Mouse (Mus musculus) stomach, embryonic 16.5 days (tissue): Measurements from ENCODE around the gene Gstm5. TPM values are rescaled to one million over a fixed set of nuclear protein-coding genes. Genes with fewer than 3 reads are reported as not detected.
"Not testable (repeated sequence)": the region's sequence is repeated elsewhere in the genome, so short reads cannot be mapped to it uniquely, and the experiment has no call there.

Source experiments
- ATAC-seq: fragments of 200-750 bp; cut with Nextera tagmentation; 2 replicates; pipeline ENCODE4 v1.8.0; 2017; ENCODE audit warnings: moderate number of reproducible peaks, moderate TSS enrichment; ENCODE audit not compliant: insufficient read depth, low FRiP score
- H3K27ac ChIP-seq: fragments of 300-500 bp; sonication (generic); 2 replicates; pipeline ENCODE4 v1.5.1; 2014; ENCODE audit warnings: low read length
- H3K27me3 ChIP-seq: fragments of 300-500 bp; sonication (generic); 2 replicates; pipeline ENCODE4 v1.6.1; 2014; ENCODE audit warnings: low read length, control low read depth, mixed read lengths; ENCODE audit not compliant: control insufficient read depth, insufficient read depth
- H3K36me3 ChIP-seq: fragments of 300-500 bp; sonication (generic); 2 replicates; pipeline ENCODE4 v1.6.1; 2014; ENCODE audit warnings: low read length; ENCODE audit not compliant: control insufficient read depth, insufficient read depth
- H3K4me1 ChIP-seq: fragments of 300-500 bp; sonication (generic); 2 replicates; pipeline ENCODE4 v1.6.1; 2014; ENCODE audit warnings: low read length, control low read depth, mixed read lengths; ENCODE audit not compliant: control insufficient read depth, insufficient read depth
- H3K4me2 ChIP-seq: fragments of 300-500 bp; sonication (generic); 2 replicates; pipeline ENCODE4 v1.6.1; 2014; ENCODE audit warnings: low read depth, low read length, mixed read lengths
- H3K4me3 ChIP-seq: fragments of 300-500 bp; sonication (generic); replicated peaks from 2 replicates; pipeline ENCODE4 v1.5.1; 2014; ENCODE audit warnings: mild to moderate bottlenecking, low read length
- H3K9ac ChIP-seq: fragments of 300-500 bp; sonication (generic); 2 replicates; pipeline ENCODE4 v1.6.1; 2014; ENCODE audit warnings: low read length
- H3K9me3 ChIP-seq: fragments of 300-500 bp; sonication (generic); replicated peaks from 2 replicates; pipeline ENCODE4 v1.6.1; 2016; ENCODE audit warnings: low read length, control low read depth; ENCODE audit not compliant: control insufficient read depth
- WGBS: fragments of 180-500 bp; shearing (Covaris S2); extraction: QIAGEN DNeasy Blood & Tissue Kit; methylation state at CpG from one replicate; pipeline ENCODE4 v1.1.7; 2014; 5-methylcytosine and 5-hydroxymethylcytosine counted together
- polyA plus RNA-seq: library from polyadenylated mRNA; unstranded; fragments of >200 nt; fragmentation: Nextera tagmentation; extraction: Ambion mirVana; gene quantifications from 2 replicates; pipeline ENCODE4 v1.2.1, GENCODE M21; 2015

The Gstm5 gene
- polyA plus RNA-seq, 1 experiment from 2014 or later = 144 TPM

GRCm38 (mm10) chr3:107887674-107888495, 7.7 kb upstream of the Gstm5 start:
- Histone ChIP-seq H3K9me3 (no peaks in the 10 kb centered on the region), H3K27me3 (no peaks in the 10 kb centered on the region), H3K4me3 (no peak overlapping the region), H3K9ac (no peak overlapping the region), H3K27ac (no peak overlapping the region), H3K4me1 (no peaks in the 10 kb centered on the region), H3K36me3 (no peaks in the 10 kb centered on the region), H3K4me2 (no peak overlapping the region)
- 77% methylated on average over 9 of the region's 9 CpGs for WGBS
- peak; percentile 82 for ATAC-seq

GRCm38 (mm10) chr3:107889236-107889635, 6.4 kb upstream of the Gstm5 start:
- H3K4me1 ChIP-seq, H3K4me2 ChIP-seq, H3K9me3 ChIP-seq, H3K27ac ChIP-seq, H3K27me3 ChIP-seq, H3K36me3 ChIP-seq, H3K9ac ChIP-seq, ATAC-seq, H3K4me3 ChIP-seq: not testable (repeated sequence)
- 83% methylated on average over 2 of the region's 2 CpGs for WGBS

- Histone ChIP-seq H3K9ac (peak overlapping the region; percentile 92), H3K27ac (peak overlapping the region; percentile 72), H3K27me3 (no peaks in the 10 kb centered on the region), H3K4me1 (peaks cover 6% of the 10 kb centered on the region; the same call in 1 of the 2 replicates), H3K4me3 (peak overlapping the region; percentile 77), H3K36me3 (no peaks in the 10 kb centered on the region), H3K4me2 (peak overlapping the region; percentile 89), H3K9me3 (no peaks in the 10 kb centered on the region)
- ATAC-seq = peak; percentile 7; the same call in 1 of the 2 replicates
- WGBS = 10% methylated on average over 6 of the region's 6 CpGs
Measured at GRCm38 (mm10) chr3:107895194-107895719, 364 bp upstream of the Gstm5 start.

GRCm38 (mm10) chr3:107898691-107899090, 3.1 kb downstream of the Gstm5 start:
- Histone ChIP-seq H3K4me1 (peaks cover 6% of the 10 kb centered on the region; the same call in 1 of the 2 replicates), H3K36me3 (no peaks in the 10 kb centered on the region), H3K9ac (no peak overlapping the region), H3K9me3 (no peaks in the 10 kb centered on the region), H3K4me2 (no peak overlapping the region), H3K4me3 (no peak overlapping the region), H3K27me3 (no peaks in the 10 kb centered on the region), H3K27ac (no peak overlapping the region)
- WGBS = 93% methylated on average over 13 of the region's 13 CpGs
- ATAC-seq = no peak

- ATAC-seq = no peak
- Histone ChIP-seq H3K9me3 (no peaks in the 10 kb centered on the region), H3K4me3 (no peak overlapping the region), H3K4me1 (peaks cover 5% of the 10 kb centered on the region; the same call in 1 of the 2 replicates), H3K27ac (no peak overlapping the region), H3K27me3 (no peaks in the 10 kb centered on the region), H3K4me2 (no peak overlapping the region), H3K9ac (no peak overlapping the region), H3K36me3 (no peaks in the 10 kb centered on the region)
- 57% methylated on average over 11 of the region's 11 CpGs for WGBS
Measured at GRCm38 (mm10) chr3:107900955-107901673, 5.5 kb downstream of the Gstm5 start.

GRCm38 (mm10) chr3:107905942-107906341, 10.3 kb downstream of the Gstm5 start:
- WGBS = 53% methylated on average over 6 of the region's 6 CpGs
- H3K36me3 ChIP-seq = no peaks in the 10 kb centered on the region
- no peaks in the 10 kb centered on the region for H3K9me3 ChIP-seq
- 0 out of 2 replicates have a peak, but pooled peaks cover 5% of the 10 kb centered on the region for H3K4me1 ChIP-seq
- H3K4me2 ChIP-seq = no peak overlapping the region
- H3K9ac ChIP-seq = no peak overlapping the region
- H3K4me3 ChIP-seq = no peak overlapping the region
- H3K27ac ChIP-seq = no peak overlapping the region
- H3K27me3 ChIP-seq = no peaks in the 10 kb centered on the region
- ATAC-seq = no peak

GRCm38 (mm10) chr3:107916674-107917073, 21.1 kb downstream of the Gstm5 start:
- no peaks in the 10 kb centered on the region for H3K4me1 ChIP-seq
- no peak overlapping the region for H3K4me2 ChIP-seq
- no peaks in the 10 kb centered on the region for H3K9me3 ChIP-seq
- ATAC-seq = no peak
- H3K9ac ChIP-seq = no peak overlapping the region
- 69% methylated on average over 15 of the region's 15 CpGs for WGBS
- no peaks in the 10 kb centered on the region for H3K36me3 ChIP-seq
- no peak overlapping the region for H3K27ac ChIP-seq
- no peaks in the 10 kb centered on the region for H3K27me3 ChIP-seq
- H3K4me3 ChIP-seq = no peak overlapping the region

- WGBS = 80% methylated on average over 3 of the region's 3 CpGs
- H3K9ac ChIP-seq = no peak overlapping the region
- H3K27ac ChIP-seq = no peak overlapping the region
Measured at GRCm38 (mm10) chr3:107917097-107917496, 21.5 kb downstream of the Gstm5 start.

More at GRCm38 (mm10) chr3:107917097-107917496, 21.5 kb downstream of the Gstm5 start:
- Histone ChIP-seq H3K4me3 (no peak overlapping the region), H3K4me1 (no peaks in the 10 kb centered on the region), H3K9me3 (no peaks in the 10 kb centered on the region), H3K4me2 (no peak overlapping the region), H3K27me3 (no peaks in the 10 kb centered on the region), H3K36me3 (no peaks in the 10 kb centered on the region)
- ATAC-seq = no peak
